Mouse (Mus musculus) neural tube, embryonic 15.5 days (tissue): ENCODE measurements at regions not wholly inside any gene's neighbourhood (a gene's known extent, or its start where the extent isn't known, plus 50 kb on each side); places are given as distances from the start of the nearest gene placed in this dataset.

Experiments
- ATAC-seq: fragments of 200-750 bp; cut with Nextera tagmentation; 2 replicates; pipeline ENCODE4 v1.8.0; 2017; ENCODE audit warnings: mild to moderate bottlenecking, moderate TSS enrichment, moderate library complexity; ENCODE audit not compliant: low FRiP score
- H3K27ac ChIP-seq: fragments of 300-500 bp; sonication (generic); replicated peaks from 2 replicates; pipeline ENCODE4 v1.5.1; 2015; ENCODE audit warnings: mild to moderate bottlenecking, inconsistent platforms
- H3K27me3 ChIP-seq: fragments of 300-500 bp; sonication (generic); replicated peaks from 2 replicates; pipeline ENCODE4 v1.6.1; 2015; ENCODE audit warnings: inconsistent platforms
- H3K36me3 ChIP-seq: fragments of 300-500 bp; sonication (generic); 2 replicates; pipeline ENCODE4 v1.6.1; 2015; ENCODE audit warnings: inconsistent platforms
- H3K4me1 ChIP-seq: fragments of 300-500 bp; sonication (generic); 2 replicates; pipeline ENCODE4 v1.6.1; 2015; ENCODE audit warnings: inconsistent platforms
- H3K4me2 ChIP-seq: fragments of 300-500 bp; sonication (generic); 2 replicates; pipeline ENCODE4 v1.6.1; 2015; ENCODE audit warnings: inconsistent platforms, mild to moderate bottlenecking, moderate library complexity
- H3K4me3 ChIP-seq: fragments of 300-500 bp; sonication (generic); replicated peaks from 2 replicates; pipeline ENCODE4 v1.5.1; 2015; ENCODE audit warnings: mild to moderate bottlenecking, inconsistent platforms
- H3K9ac ChIP-seq: fragments of 300-500 bp; sonication (generic); replicated peaks from 2 replicates; pipeline ENCODE4 v1.6.1; 2015; ENCODE audit warnings: mild to moderate bottlenecking, inconsistent platforms
- H3K9me3 ChIP-seq: fragments of 300-500 bp; sonication (generic); replicated peaks from 2 replicates; pipeline ENCODE4 v1.6.1; 2016; ENCODE audit warnings: inconsistent platforms
- WGBS: fragments of 180-500 bp; shearing (Covaris S2); methylation state at CpG from one replicate; pipeline ENCODE4 v1.1.7; 2015; ENCODE audit warnings: mixed read lengths; 5-methylcytosine and 5-hydroxymethylcytosine counted together

DNA sequence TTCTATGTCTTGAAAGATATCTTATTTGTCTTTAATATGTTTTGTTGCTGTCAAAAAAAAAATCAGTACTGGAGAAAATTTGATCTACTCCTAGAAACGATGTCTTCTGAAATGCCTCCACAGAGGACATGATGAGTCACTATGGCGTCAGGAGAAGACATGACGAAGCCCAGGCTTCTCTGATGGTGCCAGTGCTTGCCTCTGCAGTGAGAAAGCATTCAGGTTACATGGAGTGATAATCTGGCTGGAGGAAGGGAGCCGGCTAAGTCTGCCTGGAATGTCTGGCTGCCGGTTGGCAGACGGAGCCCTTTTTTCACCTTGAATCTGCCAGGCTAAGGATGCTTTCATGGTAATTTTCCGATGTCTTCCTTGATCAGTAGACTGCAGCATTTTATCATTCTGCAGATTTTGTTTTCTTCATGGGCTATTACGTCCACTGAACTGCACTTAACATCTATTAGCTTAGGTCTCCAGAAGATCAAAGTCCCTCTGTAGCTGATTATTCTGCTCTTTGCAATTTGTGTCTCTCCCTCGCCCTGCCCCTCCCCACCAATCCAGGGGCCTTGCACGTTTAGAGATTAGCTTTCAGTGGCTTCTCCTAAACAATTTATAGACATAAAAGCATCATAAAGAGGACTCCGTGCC, 607.9 kb downstream of the Lmo4 start:
- no peaks in the 10 kb centered on the region for H3K27me3 ChIP-seq
- H3K27ac ChIP-seq: no peak overlapping the region
- no peak overlapping the region; the same call in 1 of the 2 replicates for H3K4me2 ChIP-seq
- no peaks in the 10 kb centered on the region for H3K9me3 ChIP-seq
- H3K4me3 ChIP-seq: no peak overlapping the region
- H3K9ac ChIP-seq: no peak overlapping the region
- 20% methylated on average over 11 of the region's 11 CpGs for WGBS
- H3K36me3 ChIP-seq: no peaks in the 10 kb centered on the region
- ATAC-seq: no peak
- H3K4me1 ChIP-seq: peaks cover 5% of the 10 kb centered on the region; the same call in 1 of the 2 replicates

DNA sequence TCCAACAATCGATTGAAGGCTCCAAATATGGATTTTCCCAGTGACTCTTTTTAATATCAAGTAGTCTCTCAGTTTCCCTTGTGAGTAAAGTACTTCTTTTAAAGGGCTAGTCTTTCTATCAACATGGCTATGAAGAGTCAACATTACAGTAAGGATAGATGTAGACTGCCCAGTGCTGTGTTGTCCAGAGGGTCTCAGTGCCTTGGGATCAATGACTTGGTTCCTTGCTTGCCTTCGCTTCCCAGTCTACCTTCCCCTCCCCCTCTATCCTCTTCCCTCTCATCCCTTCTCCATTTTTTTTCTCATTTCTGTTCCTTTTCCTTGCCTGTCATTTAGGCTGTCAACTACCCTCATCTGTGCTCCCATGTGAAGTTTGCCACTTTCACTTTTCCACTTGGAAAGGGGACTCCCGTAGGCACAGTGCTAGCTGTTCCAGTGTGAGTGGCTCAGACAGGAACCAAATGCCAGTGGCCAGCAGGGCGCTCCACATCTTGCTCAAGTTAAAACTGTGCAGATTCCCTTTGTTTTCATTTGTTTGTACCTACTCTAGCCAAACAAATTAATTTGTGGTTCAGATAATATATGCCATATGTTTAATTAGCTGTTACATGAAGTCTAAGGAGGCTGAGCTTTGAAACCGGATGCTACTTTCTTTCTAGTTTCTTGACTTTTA, 608.9 kb downstream of the Lmo4 start:
- H3K27ac ChIP-seq: no peak overlapping the region
- no peak overlapping the region for H3K4me2 ChIP-seq
- no peak overlapping the region for H3K4me3 ChIP-seq
- WGBS: 85% methylated on average over 5 of the region's 5 CpGs
- no peaks in the 10 kb centered on the region for H3K27me3 ChIP-seq
- H3K9ac ChIP-seq: no peak overlapping the region
- H3K36me3 ChIP-seq: no peaks in the 10 kb centered on the region
- no peaks in the 10 kb centered on the region for H3K9me3 ChIP-seq
- peaks cover 5% of the 10 kb centered on the region; the same call in 1 of the 2 replicates for H3K4me1 ChIP-seq
- ATAC-seq: no peak

DNA sequence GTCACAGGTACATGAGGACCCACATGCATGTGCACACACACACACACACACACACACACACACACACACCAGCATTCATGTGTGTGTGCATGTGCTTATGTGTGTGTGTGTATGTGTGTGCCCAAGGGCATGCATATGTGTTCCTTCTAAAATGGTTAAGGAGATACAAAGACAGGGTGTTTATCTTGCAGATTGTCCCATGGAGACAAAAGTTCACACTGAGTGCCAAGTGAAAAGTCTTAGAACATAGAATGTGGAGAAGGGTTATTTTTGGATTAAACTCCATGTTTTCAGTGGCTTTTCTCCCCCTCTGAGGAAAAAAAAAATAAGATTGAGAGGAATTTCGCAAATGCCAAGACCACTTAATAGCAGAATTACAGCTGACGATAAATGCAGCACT, 609.9 kb downstream of the Lmo4 start:
- Histone ChIP-seq H3K9ac (no peak overlapping the region), H3K4me3 (no peak overlapping the region), H3K36me3 (no peaks in the 10 kb centered on the region), H3K27ac (no peak overlapping the region), H3K4me1 (peaks cover 5% of the 10 kb centered on the region; the same call in 1 of the 2 replicates), H3K27me3 (no peaks in the 10 kb centered on the region), H3K9me3 (no peaks in the 10 kb centered on the region), H3K4me2 (no peak overlapping the region)
- WGBS: 82% methylated on average over 2 of the region's 2 CpGs
- no peak for ATAC-seq

DNA sequence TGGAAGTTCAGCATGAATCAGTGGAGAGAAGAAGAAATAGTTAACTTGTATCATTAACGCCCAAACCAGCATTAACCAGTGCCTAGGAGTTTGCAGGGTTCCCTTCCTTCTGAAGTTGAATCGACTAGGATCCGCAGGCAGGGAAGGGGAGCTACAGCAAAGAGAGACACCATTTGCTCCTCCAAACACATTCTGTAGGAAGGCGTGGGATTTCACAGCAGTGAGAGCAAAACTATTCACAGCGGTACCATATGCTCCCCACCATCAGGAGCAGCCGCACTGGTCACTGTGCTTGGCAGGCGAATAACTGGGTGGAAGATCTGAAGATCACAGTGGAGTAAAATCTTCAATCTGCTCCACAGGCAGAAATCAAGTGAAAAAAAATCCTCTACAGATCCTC, 610.3 kb downstream of the Lmo4 start:
- Histone ChIP-seq H3K9me3 (no peaks in the 10 kb centered on the region), H3K27ac (no peak overlapping the region), H3K4me2 (no peak overlapping the region), H3K36me3 (no peaks in the 10 kb centered on the region), H3K4me3 (no peak overlapping the region), H3K9ac (no peak overlapping the region), H3K27me3 (no peaks in the 10 kb centered on the region), H3K4me1 (peaks cover 5% of the 10 kb centered on the region; the same call in 1 of the 2 replicates)
- 86% methylated on average over 7 of the region's 7 CpGs for WGBS
- ATAC-seq: no peak

DNA sequence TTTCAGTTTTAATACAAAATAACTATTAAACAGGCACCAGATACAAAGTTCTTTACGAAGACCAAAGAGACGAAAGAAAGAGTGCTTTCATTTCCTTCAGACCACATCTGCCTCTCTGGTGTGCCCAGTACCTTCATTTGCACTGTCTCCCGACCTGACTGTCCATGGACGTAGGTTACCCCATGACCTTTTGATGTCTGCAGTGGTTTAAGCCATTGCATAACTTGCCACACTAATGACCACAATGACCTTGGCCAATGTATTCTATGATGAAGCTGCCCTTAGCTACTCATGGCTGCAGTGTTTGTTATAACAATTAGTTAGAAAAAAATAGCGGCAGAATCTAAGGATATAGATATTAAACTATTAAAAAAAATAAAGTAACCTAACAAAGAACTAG, 618.4 kb downstream of the Lmo4 start:
- H3K27ac ChIP-seq: no peak overlapping the region
- 90% methylated on average over 5 of the region's 5 CpGs for WGBS
- no peak overlapping the region for H3K4me2 ChIP-seq
- no peaks in the 10 kb centered on the region for H3K4me1 ChIP-seq
- H3K4me3 ChIP-seq: no peak overlapping the region
- H3K36me3 ChIP-seq: no peaks in the 10 kb centered on the region
- no peaks in the 10 kb centered on the region for H3K9me3 ChIP-seq
- no peak for ATAC-seq
- no peaks in the 10 kb centered on the region for H3K27me3 ChIP-seq
- H3K9ac ChIP-seq: no peak overlapping the region

DNA sequence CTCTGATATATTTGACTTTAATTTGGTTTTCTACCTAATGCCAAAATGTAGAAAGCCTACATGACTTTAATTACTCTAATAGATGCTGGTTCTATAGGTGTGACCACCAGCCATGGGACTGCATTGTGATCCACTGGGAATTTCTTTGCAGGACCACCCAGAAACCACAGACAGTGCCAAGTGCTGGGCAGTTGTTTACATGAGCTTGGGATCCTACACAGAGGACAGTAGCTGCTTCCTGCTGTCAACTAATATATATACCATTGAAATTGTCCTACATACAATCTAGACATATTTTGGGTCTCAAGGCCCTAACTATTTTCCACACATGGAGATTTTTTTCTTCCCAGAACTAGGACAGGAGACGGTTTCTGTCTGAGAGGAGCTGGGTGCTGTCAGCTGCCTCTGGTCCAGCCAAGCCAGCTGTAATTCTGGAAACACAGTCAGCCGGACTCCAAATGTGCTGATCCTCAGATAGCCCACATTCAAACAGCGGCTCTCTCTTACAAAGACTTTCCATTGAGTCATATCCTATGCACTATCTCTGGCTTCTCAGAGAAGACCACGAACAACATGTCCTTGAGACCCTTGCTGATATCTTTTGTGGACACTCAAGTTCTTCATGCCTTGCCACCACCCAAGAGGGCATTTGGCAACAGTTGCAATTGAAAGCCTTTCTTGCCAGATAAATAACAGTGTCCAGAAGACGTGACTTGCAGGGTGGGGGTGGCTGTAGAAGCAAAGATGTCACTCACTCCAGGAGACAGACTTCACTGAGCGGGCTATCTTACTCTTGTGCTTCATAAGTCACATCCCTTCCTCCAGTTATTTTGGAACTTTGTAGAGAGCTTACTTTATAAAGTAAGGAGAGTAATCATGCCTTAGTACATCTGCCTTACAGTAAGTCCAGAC, 620.1 kb downstream of the Lmo4 start:
- ATAC-seq: no peak
- H3K27ac ChIP-seq: no peak overlapping the region
- H3K9ac ChIP-seq: no peak overlapping the region
- H3K9me3 ChIP-seq: no peaks in the 10 kb centered on the region
- no peak overlapping the region for H3K4me3 ChIP-seq
- H3K4me1 ChIP-seq: no peaks in the 10 kb centered on the region
- 88% methylated on average over 6 of the region's 6 CpGs for WGBS
- no peak overlapping the region for H3K4me2 ChIP-seq
- no peaks in the 10 kb centered on the region for H3K36me3 ChIP-seq
- no peaks in the 10 kb centered on the region for H3K27me3 ChIP-seq

DNA sequence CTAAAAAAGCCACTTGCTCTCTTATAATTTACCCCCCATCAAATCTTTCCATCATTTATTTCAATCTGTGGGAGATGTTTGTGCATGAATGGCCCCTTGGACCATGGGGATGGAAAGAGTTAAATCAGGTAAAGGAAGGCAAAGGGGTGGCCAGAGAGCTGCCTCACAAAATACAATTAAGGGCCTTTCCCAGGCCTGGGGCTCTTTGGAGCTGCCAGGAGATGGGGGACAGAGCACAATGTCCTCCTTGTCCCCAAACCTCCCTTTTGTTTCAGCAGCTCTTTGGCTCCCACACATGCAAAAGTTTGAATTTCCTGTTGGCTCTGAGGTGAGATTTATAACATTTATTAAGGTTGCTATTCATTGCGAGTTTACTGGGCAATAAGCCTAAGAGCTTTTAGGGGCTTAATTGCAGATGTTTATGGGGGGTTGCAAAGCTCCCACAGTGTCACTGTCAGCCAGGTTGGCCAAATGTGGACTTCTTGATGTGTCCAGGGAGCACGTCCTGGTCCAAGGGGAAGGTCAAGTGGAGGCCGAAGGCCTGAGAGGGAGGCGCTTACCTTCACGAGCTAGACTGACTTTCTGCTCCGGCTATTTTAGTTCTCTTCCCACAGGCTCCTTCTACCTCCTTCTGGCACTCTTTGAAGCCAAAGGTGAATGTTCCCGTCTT, 628.5 kb downstream of the Lmo4 start:
- H3K27ac ChIP-seq: no peak overlapping the region
- ATAC-seq: no peak
- H3K9ac ChIP-seq: no peak overlapping the region
- no peak overlapping the region for H3K4me3 ChIP-seq
- WGBS: 57% methylated on average over 7 of the region's 7 CpGs
- H3K27me3 ChIP-seq: no peaks in the 10 kb centered on the region
- no peak overlapping the region for H3K4me2 ChIP-seq
- no peaks in the 10 kb centered on the region for H3K9me3 ChIP-seq
- no peaks in the 10 kb centered on the region for H3K36me3 ChIP-seq
- no peaks in the 10 kb centered on the region for H3K4me1 ChIP-seq

DNA sequence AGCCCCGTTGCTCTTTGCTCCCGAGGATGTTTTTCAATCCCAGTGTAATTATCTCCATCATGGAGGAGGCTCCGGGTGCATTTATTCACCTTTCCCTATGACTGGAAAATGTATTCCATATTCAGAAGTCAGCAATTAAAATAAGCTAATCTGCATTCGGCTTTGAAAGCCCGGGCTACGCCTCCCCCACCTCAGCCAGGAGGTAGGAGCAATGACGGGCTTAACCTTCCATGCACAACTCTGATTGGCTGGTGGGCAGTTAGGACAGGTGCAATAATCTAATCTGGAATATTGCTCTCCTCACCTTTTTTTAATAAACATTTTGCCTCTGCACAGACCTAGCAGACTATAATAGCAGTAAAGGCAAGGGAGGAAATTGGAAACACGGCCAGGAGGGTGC, 629.3 kb downstream of the Lmo4 start:
- H3K4me2 ChIP-seq: no peak overlapping the region
- WGBS: 80% methylated on average over 8 of the region's 8 CpGs

DNA sequence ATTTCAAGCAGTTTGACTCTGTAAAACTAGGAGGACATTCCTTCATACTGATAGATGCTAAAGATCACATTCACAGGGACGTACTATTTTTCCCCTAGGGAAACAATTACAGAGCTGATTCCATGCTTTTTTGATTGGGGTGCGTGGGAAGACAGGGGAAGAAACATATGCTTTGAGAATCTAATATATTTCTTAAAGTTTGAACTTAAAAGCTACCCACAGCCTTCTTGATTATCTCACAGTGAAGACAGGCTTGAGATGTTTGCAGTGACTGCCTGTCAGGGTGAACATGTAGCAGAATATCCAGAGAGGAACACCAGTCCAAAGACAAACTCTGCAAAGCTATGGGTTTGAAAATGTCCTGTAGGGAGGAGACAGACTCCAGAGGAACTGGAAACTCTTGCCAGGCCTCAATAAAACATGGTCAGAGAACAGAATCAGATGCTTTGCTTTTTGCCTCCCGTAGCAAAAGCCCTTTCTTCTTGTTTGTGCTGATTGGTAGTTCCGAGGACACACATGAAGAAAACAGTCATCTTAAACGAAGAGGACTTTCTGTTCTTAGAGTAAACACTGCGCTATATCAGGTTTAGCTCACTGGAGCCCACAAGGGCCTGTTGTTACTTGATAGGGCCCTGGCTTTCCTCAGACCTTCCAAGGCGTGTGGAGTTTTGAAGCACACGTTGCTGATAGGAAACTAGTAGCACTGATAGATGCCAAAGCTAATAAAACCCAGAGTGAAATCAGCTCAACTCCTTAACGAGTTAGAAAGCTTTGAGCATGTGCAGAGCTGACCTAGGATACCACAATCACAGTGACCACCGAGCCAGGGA, 630.8 kb downstream of the Lmo4 start:
- Histone ChIP-seq H3K4me2 (no peak overlapping the region), H3K9me3 (no peaks in the 10 kb centered on the region), H3K4me1 (no peaks in the 10 kb centered on the region), H3K4me3 (no peak overlapping the region), H3K36me3 (no peaks in the 10 kb centered on the region), H3K9ac (no peak overlapping the region), H3K27ac (no peak overlapping the region), H3K27me3 (no peaks in the 10 kb centered on the region)
- ATAC-seq: no peak
- 79% methylated on average over 10 of the region's 10 CpGs for WGBS

More for the DNA sequence above, 629.3 kb downstream of the Lmo4 start:
- no peak overlapping the region for H3K27ac ChIP-seq
- no peaks in the 10 kb centered on the region for H3K4me1 ChIP-seq
- ATAC-seq: no peak
- H3K9me3 ChIP-seq: no peaks in the 10 kb centered on the region
- no peaks in the 10 kb centered on the region for H3K36me3 ChIP-seq
- no peak overlapping the region for H3K4me3 ChIP-seq
- no peak overlapping the region for H3K9ac ChIP-seq
- H3K27me3 ChIP-seq: no peaks in the 10 kb centered on the region

DNA sequence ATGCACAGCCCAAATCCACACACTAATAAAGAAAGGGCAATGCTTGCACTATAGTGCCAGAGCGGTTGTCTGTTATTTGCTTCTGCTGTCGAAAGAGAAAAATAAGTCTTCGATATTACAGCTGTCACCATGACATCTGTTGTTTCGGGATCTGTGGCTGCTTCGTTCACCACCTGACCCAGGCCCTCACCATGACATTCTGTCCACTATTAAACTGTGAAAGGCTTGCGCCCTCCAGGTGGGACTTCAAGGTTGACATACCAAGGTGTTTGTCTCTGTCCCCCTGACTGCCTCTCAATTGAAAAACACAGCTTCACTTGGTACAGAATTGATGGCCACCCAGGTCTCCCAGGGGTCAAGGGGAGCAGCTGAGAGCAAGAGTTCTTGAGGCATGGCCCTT, 635.1 kb downstream of the Lmo4 start:
- 29% methylated on average over 6 of the region's 6 CpGs for WGBS
- Histone ChIP-seq H3K4me3 (no peak overlapping the region), H3K27ac (no peak overlapping the region), H3K9me3 (no peaks in the 10 kb centered on the region), H3K4me2 (no peak overlapping the region), H3K9ac (no peak overlapping the region), H3K4me1 (no peaks in the 10 kb centered on the region), H3K27me3 (no peaks in the 10 kb centered on the region), H3K36me3 (no peaks in the 10 kb centered on the region)
- ATAC-seq: no peak

DNA sequence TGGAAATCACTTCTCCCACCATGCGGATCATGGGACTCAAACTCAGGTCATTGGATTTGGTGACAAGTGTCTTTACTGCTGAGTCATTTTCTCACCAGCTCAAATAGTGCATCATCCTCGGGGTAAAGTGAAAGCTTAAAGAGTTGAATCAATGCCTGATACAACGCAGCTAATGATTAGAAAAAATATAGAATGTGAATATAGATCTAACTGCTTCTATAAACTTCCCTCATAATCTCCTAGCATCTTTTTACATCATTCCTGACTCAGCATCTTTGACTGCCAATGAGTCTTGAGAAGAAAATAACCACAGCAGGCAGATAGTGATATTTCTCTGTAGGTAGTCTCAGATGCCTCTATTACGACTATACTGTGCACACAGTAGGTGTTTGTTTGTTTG, 640.0 kb downstream of the Lmo4 start:
- H3K27me3 ChIP-seq: no peaks in the 10 kb centered on the region
- H3K4me2 ChIP-seq: no peak overlapping the region
- H3K4me3 ChIP-seq: no peak overlapping the region
- no peaks in the 10 kb centered on the region for H3K36me3 ChIP-seq
- no peaks in the 10 kb centered on the region for H3K4me1 ChIP-seq
- no peak overlapping the region for H3K27ac ChIP-seq
- H3K9ac ChIP-seq: no peak overlapping the region
- ATAC-seq: no peak
- H3K9me3 ChIP-seq: no peaks in the 10 kb centered on the region
- 92% methylated on average over 4 of the region's 4 CpGs for WGBS
